Mouse (Mus musculus) midbrain, embryonic 11.5 days (tissue): ENCODE results near the gene Sart1. TPM values are rescaled to one million over a fixed set of nuclear protein-coding genes. Genes with fewer than 3 reads are reported as not detected.

Source experiments
- polyA plus RNA-seq: library from polyadenylated mRNA; unstranded; fragments of >200 nt; fragmentation: Nextera tagmentation; extraction: Ambion mirVana; gene quantifications from 2 replicates; pipeline ENCODE4 v1.2.1, GENCODE M21; 2014

The Sart1 gene
- polyA plus RNA-seq, 1 experiment from 2014 or later = 81.0 TPM

Other genes with a start within 250 kb of the Sart1 start
- gene Pacs1, start 115.6 kb downstream of the Sart1 start, polyA plus RNA-seq = 24.8 and 26.1 TPM in 2 replicates
- 377 and 399 TPM in 2 replicates for gene Sf3b2, start 93.2 kb downstream of the Sart1 start, polyA plus RNA-seq
- gene Gal3st3, start 90.4 kb downstream of the Sart1 start, polyA plus RNA-seq = 15.6 TPM in 2 replicates
- not detected in 2 replicates for gene Catsper1, start 53.0 kb downstream of the Sart1 start, polyA plus RNA-seq
- gene Cst6, start 39.1 kb downstream of the Sart1 start, polyA plus RNA-seq = 1.0 and 2.1 TPM in 2 replicates
- gene Eif1ad, start 22.0 kb downstream of the Sart1 start, polyA plus RNA-seq = 68.1 and 73.9 TPM in 2 replicates
- gene Banf1, start 21.5 kb downstream of the Sart1 start, polyA plus RNA-seq = 477 and 512 TPM in 2 replicates
- gene Tsga10ip, start 13.8 kb upstream of the Sart1 start, polyA plus RNA-seq = not detected in 2 replicates
- 187 and 204 TPM in 2 replicates for gene Drap1, start 36.3 kb upstream of the Sart1 start, polyA plus RNA-seq
- gene AI837181, start 36.4 kb upstream of the Sart1 start, polyA plus RNA-seq = 31.6 and 33.1 TPM in 2 replicates
- not detected in 2 replicates for gene Fosl1, start 58.8 kb upstream of the Sart1 start, polyA plus RNA-seq
- gene Ccdc85b, start 69.2 kb upstream of the Sart1 start, polyA plus RNA-seq = 6.9 and 7.8 TPM in 2 replicates
- 98.3 and 103 TPM in 2 replicates for gene Fibp, start 71.9 kb upstream of the Sart1 start, polyA plus RNA-seq
- 2.4 and 3.0 TPM in 2 replicates for gene Ctsw, start 79.8 kb upstream of the Sart1 start, polyA plus RNA-seq
- gene Efemp2, start 85.3 kb upstream of the Sart1 start, polyA plus RNA-seq = 52.7 and 54.7 TPM in 2 replicates
- gene Mus81, start 99.7 kb upstream of the Sart1 start, polyA plus RNA-seq = 38.4 TPM in 2 replicates
- gene Cfl1, start 101.8 kb upstream of the Sart1 start, polyA plus RNA-seq = 3,750 and 3,786 TPM in 2 replicates
- not detected in 2 replicates for gene 1700020D05Rik, start 115.1 kb upstream of the Sart1 start, polyA plus RNA-seq
- 17.9 and 20.3 TPM in 2 replicates for gene Snx32, start 121.8 kb upstream of the Sart1 start, polyA plus RNA-seq
- 0.18 TPM in 1 of 2 replicates, not detected in the other for gene Ovol1, start 171.9 kb upstream of the Sart1 start, polyA plus RNA-seq
- 1.0 and 1.5 TPM in 2 replicates for gene Ap5b1, start 179.3 kb upstream of the Sart1 start, polyA plus RNA-seq
- 157 and 173 TPM in 2 replicates for gene Rnaseh2c, start 213.2 kb upstream of the Sart1 start, polyA plus RNA-seq
- gene Kat5, start 221.5 kb upstream of the Sart1 start, polyA plus RNA-seq = 36.9 and 40.0 TPM in 2 replicates
- gene Rela, start 248.8 kb upstream of the Sart1 start, polyA plus RNA-seq = 24.6 and 29.9 TPM in 2 replicates